Mouse (Mus musculus): ENCODE results near the gene S100g. TPM values are rescaled to one million over a fixed set of nuclear protein-coding genes. Genes with fewer than 3 reads are reported as not detected.

Gene S100g
- polyA plus RNA-seq (2012; rRNA removed), result 6.6 and 10.1 TPM in 2 replicates

DNA sequence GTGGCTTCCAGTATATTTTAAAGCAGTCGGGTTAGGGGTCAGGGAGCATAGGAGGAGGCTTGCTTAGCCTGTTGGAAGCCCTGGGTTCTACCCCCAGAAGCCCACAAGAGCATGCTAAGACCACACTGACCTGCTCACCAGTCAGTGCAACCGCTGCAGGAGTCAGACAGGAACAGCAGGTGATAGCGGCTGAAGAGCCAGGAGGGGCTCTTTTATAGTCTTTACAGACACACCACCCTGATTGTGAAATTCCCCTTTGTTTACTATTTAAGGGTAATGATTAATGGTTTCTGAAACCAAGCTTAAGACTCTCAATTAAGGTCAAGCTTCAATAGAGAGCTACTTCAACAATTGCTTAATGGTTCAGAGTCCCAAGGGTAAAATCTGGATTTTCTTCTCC, at the start of gene S100g:
S100g (minus strand) TSS at position 217 of the 400 bp plus-strand sequence.

Other genes starting within 250 kb of the S100g start
- gene Rbbp7, start 204.2 kb downstream of the S100g start, polyA plus RNA-seq (2012; rRNA removed), result 300 and 302 TPM in 2 replicates
- gene Txlng, start 135.1 kb downstream of the S100g start, polyA plus RNA-seq (2012; rRNA removed), result 7.8 and 9.3 TPM in 2 replicates
- gene Syap1, start 76.2 kb downstream of the S100g start, polyA plus RNA-seq (2012; rRNA removed), result 10.9 and 11.1 TPM in 2 replicates
- 19.9 and 20.7 TPM in 2 replicates for gene Ctps2, start 63.4 kb downstream of the S100g start, polyA plus RNA-seq (2012; rRNA removed)

Measured in liver, embryonic 18 days (tissue).